Mouse (Mus musculus): ENCODE results near the gene Ccl8. TPM values are rescaled to one million over a fixed set of nuclear protein-coding genes. Genes with fewer than 3 reads are reported as not detected.

Ccl8 gene
- polyA plus RNA-seq, 1 experiment from 2014 or later, result not detected

GRCm38 (mm10) chr11:82159126-82159525 is 44.1 kb downstream of the Ccl8 start:
- no peaks in the 10 kb centered on the region for H3K9me3 ChIP-seq (ENCODE audit: control insufficient read depth)
- no peak overlapping the region for H3K9ac ChIP-seq (ENCODE audit: low read depth, low read length)
- no peak overlapping the region for H3K4me3 ChIP-seq (ENCODE audit: low read depth, low read length)
- H3K4me1 ChIP-seq (replicated peaks; ENCODE audit: control insufficient read depth, insufficient read depth, low read length), result no peaks in the 10 kb centered on the region
- H3K27me3 ChIP-seq (replicated peaks; ENCODE audit: control insufficient read depth, insufficient read depth, low read length), result no peaks in the 10 kb centered on the region
- WGBS, result 90% methylated on average over 2 of the region's 2 CpGs
- no peaks in the 10 kb centered on the region for H3K36me3 ChIP-seq (ENCODE audit: control insufficient read depth, insufficient read depth)
- no peak for ATAC-seq
- no peak overlapping the region for H3K4me2 ChIP-seq (replicated peaks; ENCODE audit: low read depth)
- H3K27ac ChIP-seq (ENCODE audit: low read depth, low read length), result no peak overlapping the region
- no peak for TF ChIP-seq CTCF (IDR thresholded peaks at IDR 0.05; ENCODE audit: low read depth)

- H3K4me2 ChIP-seq (replicated peaks; ENCODE audit: low read depth), result no peak overlapping the region
- no peak overlapping the region for H3K9ac ChIP-seq (ENCODE audit: low read depth, low read length)
- no peaks in the 10 kb centered on the region for H3K27me3 ChIP-seq (replicated peaks; ENCODE audit: control insufficient read depth, insufficient read depth, low read length)
- no peaks in the 10 kb centered on the region for H3K9me3 ChIP-seq (ENCODE audit: control insufficient read depth)
- no peak for ATAC-seq
- H3K36me3 ChIP-seq (ENCODE audit: control insufficient read depth, insufficient read depth), result no peaks in the 10 kb centered on the region
- no peak for TF ChIP-seq CTCF (IDR thresholded peaks at IDR 0.05; ENCODE audit: low read depth)
- 67% methylated on average over 8 of the region's 8 CpGs for WGBS
- no peak overlapping the region for H3K27ac ChIP-seq (ENCODE audit: low read depth, low read length)
- H3K4me3 ChIP-seq (ENCODE audit: low read depth, low read length), result no peak overlapping the region
- no peaks in the 10 kb centered on the region for H3K4me1 ChIP-seq (replicated peaks; ENCODE audit: control insufficient read depth, insufficient read depth, low read length)
Measured at GRCm38 (mm10) chr11:82163285-82163684, 48.3 kb downstream of the Ccl8 start.

Other genes starting within 250 kb of the Ccl8 start
- gene Asic2, start 146.7 kb upstream of the Ccl8 start, polyA plus RNA-seq (2015; fragmentation: Nextera tagmentation; extraction: Ambion mirVana), result 0.44 and 0.55 TPM in 2 replicates
- 3.4 and 4.4 TPM in 2 replicates for gene Ccl2, start 79.6 kb upstream of the Ccl8 start, polyA plus RNA-seq (2015; fragmentation: Nextera tagmentation; extraction: Ambion mirVana)
- not detected in 2 replicates for gene Gm17268, start 76.6 kb upstream of the Ccl8 start, polyA plus RNA-seq (2015; fragmentation: Nextera tagmentation; extraction: Ambion mirVana)
- 2.4 and 2.6 TPM in 2 replicates for gene Ccl7, start 69.5 kb upstream of the Ccl8 start, polyA plus RNA-seq (2015; fragmentation: Nextera tagmentation; extraction: Ambion mirVana)
- 62.4 and 66.6 TPM in 2 replicates for gene Ccl11, start 57.4 kb upstream of the Ccl8 start, polyA plus RNA-seq (2015; fragmentation: Nextera tagmentation; extraction: Ambion mirVana)
- gene Ccl12, start 13.3 kb upstream of the Ccl8 start, polyA plus RNA-seq (2015; fragmentation: Nextera tagmentation; extraction: Ambion mirVana), result 1.9 TPM in 2 replicates
- not detected in 2 replicates for gene Ccl1, start 190.5 kb downstream of the Ccl8 start, polyA plus RNA-seq (2015; fragmentation: Nextera tagmentation; extraction: Ambion mirVana)